Mouse (Mus musculus): ENCODE results near the gene Rasa3. TPM values are rescaled to one million over a fixed set of nuclear protein-coding genes. Genes with fewer than 3 reads are reported as not detected.

Gene Rasa3
- total and polyA plus RNA-seq, 2 experiments from 2014 or later = 13.2 to 29.9 TPM

DNA sequence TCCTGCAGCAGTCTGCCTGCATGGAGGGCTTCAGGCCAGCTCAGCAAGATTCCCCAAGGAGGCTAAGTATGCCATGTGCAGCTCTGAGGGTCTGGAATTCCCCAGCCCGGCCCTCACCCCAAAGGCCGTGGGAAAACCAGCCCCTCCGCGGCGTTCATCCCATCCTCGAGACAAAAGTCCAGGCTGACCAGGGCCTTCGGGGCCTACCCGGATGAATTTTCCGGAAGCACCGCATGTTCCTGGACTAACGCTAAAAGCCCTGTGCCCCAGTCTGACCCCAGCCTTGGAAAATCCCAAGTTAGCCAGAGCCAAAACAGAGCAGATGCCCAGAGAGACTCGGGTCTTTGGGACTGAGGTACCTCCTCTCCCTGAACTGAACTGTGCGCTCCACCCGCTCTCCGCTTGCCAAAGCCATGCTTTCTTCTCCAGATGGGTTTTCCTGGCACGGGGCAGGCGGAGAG is 7.4 kb downstream of the Rasa3 start:
- H3K27me3 ChIP-seq (ENCODE audit: control insufficient read depth, insufficient read depth, low read length) = no peaks in the 10 kb centered on the region
- no peak for ATAC-seq (ENCODE audit: insufficient read depth, low read depth)
- 61% methylated on average over 17 of the region's 17 CpGs for WGBS
- no peak for DNase-seq (ENCODE audit: low spot score)
- no peak for TF ChIP-seq CTCF (IDR thresholded peaks at IDR 0.05; ENCODE audit: low read depth)
- no peak for TF ChIP-seq EP300 (IDR thresholded peaks at IDR 0.05; ENCODE audit: low read depth)
- no peaks in the 10 kb centered on the region for H3K9me3 ChIP-seq (replicated peaks; ENCODE audit: control insufficient read depth, low read length)
- H3K9ac ChIP-seq (replicated peaks; ENCODE audit: low read depth, low read length) = no peak overlapping the region
- H3K4me1 ChIP-seq (ENCODE audit: control insufficient read depth, insufficient read depth) = peaks cover 84% of the 10 kb centered on the region
- no peaks in the 10 kb centered on the region for H3K36me3 ChIP-seq (replicated peaks; ENCODE audit: control insufficient read depth, insufficient read depth, low read length)
- H3K27ac ChIP-seq (ENCODE audit: low read depth) = peak overlapping the region; percentile 70
- H3K4me2 ChIP-seq (ENCODE audit: low read depth, low read length) = no peak overlapping the region
- no peak overlapping the region for H3K4me3 ChIP-seq (ENCODE audit: low read depth, low read length)

DNA sequence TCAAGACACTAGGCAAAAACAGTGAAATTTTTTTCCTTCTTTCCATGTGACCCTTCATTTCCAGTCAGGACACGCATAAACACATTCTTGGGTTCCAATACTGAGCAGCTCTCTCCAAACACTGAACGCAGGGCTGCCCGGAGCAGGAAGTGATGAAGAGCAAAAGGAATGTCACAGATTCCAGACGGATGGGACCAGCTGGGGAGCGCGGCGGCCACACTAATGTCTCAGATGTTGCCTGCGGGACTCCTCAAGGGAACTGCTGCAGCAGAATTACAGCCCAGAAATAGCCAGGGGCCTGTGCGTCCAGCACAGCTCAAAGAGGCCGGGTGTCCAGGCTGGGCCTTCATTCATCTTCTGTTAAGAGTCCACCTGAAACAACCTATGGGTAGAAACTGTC is 9.0 kb downstream of the Rasa3 start:
- peaks cover 82% of the 10 kb centered on the region for H3K4me1 ChIP-seq (ENCODE audit: control insufficient read depth, insufficient read depth)
- TF ChIP-seq CTCF (IDR thresholded peaks at IDR 0.05; ENCODE audit: low read depth) (no peak), EP300 (IDR thresholded peaks at IDR 0.05; ENCODE audit: low read depth) (peak; percentile 48; the same call in 1 of the 2 replicates)
- H3K9ac ChIP-seq (replicated peaks; ENCODE audit: low read depth, low read length) = no peak overlapping the region
- DNase-seq (ENCODE audit: low spot score) (peak; percentile 73), ATAC-seq (ENCODE audit: insufficient read depth, low read depth) (peak; percentile 55; the same call in 1 of the 2 replicates)
- H3K27ac ChIP-seq (ENCODE audit: low read depth) = peak overlapping the region; percentile 70
- no peaks in the 10 kb centered on the region for H3K36me3 ChIP-seq (replicated peaks; ENCODE audit: control insufficient read depth, insufficient read depth, low read length)
- H3K27me3 ChIP-seq (ENCODE audit: control insufficient read depth, insufficient read depth, low read length) = no peaks in the 10 kb centered on the region
- no peak overlapping the region for H3K4me3 ChIP-seq (ENCODE audit: low read depth, low read length)
- no peaks in the 10 kb centered on the region for H3K9me3 ChIP-seq (replicated peaks; ENCODE audit: control insufficient read depth, low read length)
- no peak overlapping the region for H3K4me2 ChIP-seq (ENCODE audit: low read depth, low read length)
- WGBS = 18% methylated on average over 10 of the region's 10 CpGs

GRCm38 (mm10) chr8:13667917-13668316 is 9.5 kb downstream of the Rasa3 start:
- H3K4me1 ChIP-seq (ENCODE audit: control insufficient read depth, insufficient read depth) = peaks cover 79% of the 10 kb centered on the region
- no peak overlapping the region for H3K4me3 ChIP-seq (ENCODE audit: low read depth, low read length)
- no peak overlapping the region for H3K4me2 ChIP-seq (ENCODE audit: low read depth, low read length)
- no peaks in the 10 kb centered on the region for H3K36me3 ChIP-seq (replicated peaks; ENCODE audit: control insufficient read depth, insufficient read depth, low read length)
- 59% methylated on average over 4 of the region's 4 CpGs for WGBS
- H3K9me3 ChIP-seq (replicated peaks; ENCODE audit: control insufficient read depth, low read length) = no peaks in the 10 kb centered on the region
- DNase-seq (ENCODE audit: low spot score) (peak; percentile 54), ATAC-seq (ENCODE audit: insufficient read depth, low read depth) (peak; percentile 39)
- TF ChIP-seq EP300 (IDR thresholded peaks at IDR 0.05; ENCODE audit: low read depth) (no peak), CTCF (IDR thresholded peaks at IDR 0.05; ENCODE audit: low read depth) (peak; percentile 54)
- H3K9ac ChIP-seq (replicated peaks; ENCODE audit: low read depth, low read length) = no peak overlapping the region
- peak overlapping the region; percentile 70 for H3K27ac ChIP-seq (ENCODE audit: low read depth)
- no peaks in the 10 kb centered on the region for H3K27me3 ChIP-seq (ENCODE audit: control insufficient read depth, insufficient read depth, low read length)

DNA sequence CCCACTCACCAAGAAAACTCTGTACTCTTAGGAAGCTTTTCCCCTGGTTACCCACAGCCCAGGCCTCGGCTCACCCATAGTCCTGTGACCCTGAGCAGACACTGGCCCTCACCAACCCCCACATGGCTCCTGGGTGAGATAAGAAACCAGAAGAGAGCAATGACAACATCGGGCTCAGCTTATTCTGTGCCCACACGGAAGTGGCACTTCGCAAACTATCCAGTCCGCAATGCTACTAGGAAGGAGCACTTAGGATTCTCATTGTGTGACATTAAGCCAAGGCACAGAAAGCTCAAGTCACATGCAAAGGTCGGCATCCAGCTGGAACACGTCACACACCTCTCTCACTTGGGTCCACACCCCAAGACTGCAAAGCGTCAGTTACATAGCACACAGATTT is 11.5 kb downstream of the Rasa3 start:
- Histone ChIP-seq H3K4me3 (ENCODE audit: low read depth, low read length) (no peak overlapping the region), H3K4me2 (ENCODE audit: low read depth, low read length) (no peak overlapping the region), H3K4me1 (ENCODE audit: control insufficient read depth, insufficient read depth) (peaks cover 69% of the 10 kb centered on the region), H3K36me3 (replicated peaks; ENCODE audit: control insufficient read depth, insufficient read depth, low read length) (no peaks in the 10 kb centered on the region), H3K27me3 (ENCODE audit: control insufficient read depth, insufficient read depth, low read length) (no peaks in the 10 kb centered on the region), H3K27ac (ENCODE audit: low read depth) (peak overlapping the region; percentile 88), H3K9me3 (replicated peaks; ENCODE audit: control insufficient read depth, low read length) (no peaks in the 10 kb centered on the region), H3K9ac (replicated peaks; ENCODE audit: low read depth, low read length) (0 out of 2 replicates have a peak overlapping the region, but pooled peaks have one; percentile 12)
- DNase-seq (ENCODE audit: low spot score) (peak; percentile 73), ATAC-seq (ENCODE audit: insufficient read depth, low read depth) (peak; percentile 74)
- TF ChIP-seq EP300 (IDR thresholded peaks at IDR 0.05; ENCODE audit: low read depth) (no peak), CTCF (IDR thresholded peaks at IDR 0.05; ENCODE audit: low read depth) (no peak)
- 18% methylated on average over 8 of the region's 8 CpGs for WGBS

GRCm38 (mm10) chr8:13665538-13665937 is 11.9 kb downstream of the Rasa3 start:
- no peaks in the 10 kb centered on the region for H3K9me3 ChIP-seq (replicated peaks; ENCODE audit: control insufficient read depth, low read length)
- no peak overlapping the region for H3K4me2 ChIP-seq (ENCODE audit: low read depth, low read length)
- 0 out of 2 replicates have a peak overlapping the region, but pooled peaks have one; percentile 12 for H3K9ac ChIP-seq (replicated peaks; ENCODE audit: low read depth, low read length)
- peaks cover 65% of the 10 kb centered on the region for H3K4me1 ChIP-seq (ENCODE audit: control insufficient read depth, insufficient read depth)
- H3K4me3 ChIP-seq (ENCODE audit: low read depth, low read length) = no peak overlapping the region
- no peaks in the 10 kb centered on the region for H3K36me3 ChIP-seq (replicated peaks; ENCODE audit: control insufficient read depth, insufficient read depth, low read length)
- H3K27ac ChIP-seq (ENCODE audit: low read depth) = peak overlapping the region; percentile 88
- WGBS = 73% methylated on average over 4 of the region's 4 CpGs
- no peaks in the 10 kb centered on the region for H3K27me3 ChIP-seq (ENCODE audit: control insufficient read depth, insufficient read depth, low read length)
- DNase-seq (ENCODE audit: low spot score) (no peak), ATAC-seq (ENCODE audit: insufficient read depth, low read depth) (peak; percentile 64)
- no peak for TF ChIP-seq CTCF (IDR thresholded peaks at IDR 0.05; ENCODE audit: low read depth)
- TF ChIP-seq EP300 (IDR thresholded peaks at IDR 0.05; ENCODE audit: low read depth) = no peak

- Histone ChIP-seq H3K36me3 (replicated peaks; ENCODE audit: control insufficient read depth, insufficient read depth, low read length) (no peaks in the 10 kb centered on the region), H3K27ac (ENCODE audit: low read depth) (peak overlapping the region; percentile 88; the same call in 1 of the 2 replicates), H3K9ac (replicated peaks; ENCODE audit: low read depth, low read length) (no peak overlapping the region), H3K4me1 (ENCODE audit: control insufficient read depth, insufficient read depth) (peaks cover 57% of the 10 kb centered on the region), H3K4me3 (ENCODE audit: low read depth, low read length) (no peak overlapping the region), H3K9me3 (replicated peaks; ENCODE audit: control insufficient read depth, low read length) (no peaks in the 10 kb centered on the region), H3K27me3 (ENCODE audit: control insufficient read depth, insufficient read depth, low read length) (no peaks in the 10 kb centered on the region), H3K4me2 (ENCODE audit: low read depth, low read length) (no peak overlapping the region)
- WGBS = 74% methylated on average over 6 of the region's 6 CpGs
- no peak for DNase-seq (ENCODE audit: low spot score)
- ATAC-seq (ENCODE audit: insufficient read depth, low read depth) = no peak
- no peak for TF ChIP-seq CTCF (IDR thresholded peaks at IDR 0.05; ENCODE audit: low read depth)
- TF ChIP-seq EP300 (IDR thresholded peaks at IDR 0.05; ENCODE audit: low read depth) = no peak
Observed at GRCm38 (mm10) chr8:13664711-13665210, 12.6 kb downstream of the Rasa3 start.

Data from heart, postnatal 0 days (tissue).